In the genomic region with DNA sequence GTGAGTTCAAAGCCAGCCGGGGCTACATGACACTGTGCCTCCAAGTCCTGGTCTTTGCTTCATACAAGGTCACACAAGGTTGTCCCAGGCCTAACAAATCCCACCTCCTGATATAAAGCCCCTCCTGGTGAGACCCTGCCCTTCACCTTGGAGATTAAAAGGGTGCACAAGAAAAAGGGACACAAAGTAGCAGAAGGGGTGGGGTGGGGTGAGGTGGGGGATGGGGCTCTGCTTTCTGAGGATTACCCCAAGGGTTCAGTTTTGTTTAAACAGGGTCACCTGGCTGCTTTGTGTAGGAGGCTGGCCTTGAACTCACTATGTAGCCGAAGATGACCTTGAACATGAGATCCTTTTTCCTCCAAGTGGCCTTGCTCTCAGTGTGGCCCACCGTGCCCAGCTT, we compare ENCODE assay signal across 19 mouse cellular contexts. TPM values are rescaled to one million over a fixed set of nuclear protein-coding genes. Genes with fewer than 3 reads are reported as not detected.
DNase-seq lines count a peak whose midpoint lies in the region; ATAC-seq and TF ChIP-seq lines count a peak whose summit lies in the region.
"Had no signal": no experiment of that assay in that cellular context is flagged by ENCODE, and none has a peak within 500 bp of the region (broad histone marks: within the 10 kb centered on the region; RNA-seq: fewer than 3 reads in every experiment).

No protein-coding gene starts in this region.

- in situ Hi-C loops in ES-E14 (cut with MboI; ENCODE audit: low sequenced_read_pairs in 2 of 2, unreplicated experiment in 2 of 2), result no loop called here

- H3K27me3 ChIP-seq in ES-Bruce4 (ENCODE audit: control insufficient read depth, insufficient read depth, low read length, poor library complexity, severe bottlenecking), result no peaks in the 10 kb centered on the region
- H3K27me3 ChIP-seq in midbrain, embryonic 14.5 days (ENCODE audit: control insufficient read depth, insufficient read depth, low read length), result peaks cover 27% of the 10 kb centered on the region

- H3K27ac ChIP-seq in ES-Bruce4 (ENCODE audit: insufficient read depth, low read length) (no peak overlapping the region), ES-E14 (ENCODE audit: insufficient read depth, low read depth, low read length, poor library complexity, severe bottlenecking) (peak overlapping the region; percentile 14; the same call in 1 of the 2 replicates)
- H3K27ac ChIP-seq in midbrain, embryonic 14.5 days (replicated peaks; ENCODE audit: low read depth, low read length), result no peak overlapping the region
- H3K27ac ChIP-seq: embryonic facial prominence, embryonic 10.5 days; embryonic facial prominence, embryonic 12.5 days; forebrain, embryonic 13.5 days had no signal

- ATAC-seq in midbrain, embryonic 14.5 days (ENCODE audit: low FRiP score, low TSS enrichment), result no peak
- ATAC-seq: forebrain, embryonic 13.5 days; forebrain, embryonic 16.5 days had no signal

- H3K36me3 ChIP-seq in ES-Bruce4 (ENCODE audit: control insufficient read depth, insufficient read depth, low read length, poor library complexity, severe bottlenecking), result no peaks in the 10 kb centered on the region
- no peaks in the 10 kb centered on the region for H3K36me3 ChIP-seq in ES-E14 (ENCODE audit: control insufficient read depth, insufficient read depth, low read length, poor library complexity, severe bottlenecking)
- no peaks in the 10 kb centered on the region for H3K36me3 ChIP-seq in midbrain, embryonic 14.5 days (ENCODE audit: control insufficient read depth, insufficient read depth, low read length)
- H3K36me3 ChIP-seq: embryonic facial prominence, embryonic 10.5 days; embryonic facial prominence, embryonic 12.5 days had no signal

- no peak for TF ChIP-seq CTCF in ES-Bruce4 (IDR thresholded peaks at IDR 0.05; ENCODE audit: low read depth, low read length)

- DNase-seq in ES-E14 (ENCODE audit: low read depth, low spot score) (no peak), ZHBTc4 (ENCODE audit: low read depth, low spot score) (peak; percentile 46)
- DNase-seq in midbrain, embryonic 14.5 days, result no peak
- DNase-seq in ovary, postnatal 10 days (ENCODE audit: low spot score), result no peak
- DNase-seq in adrenal gland, postnatal 36 days, result no peak
- no peak for DNase-seq in right cerebral cortex, postnatal 4 days
- DNase-seq: adrenal gland, adult 2 months; adrenal gland, postnatal 10 days; adrenal gland, postnatal 25 days; cerebellum, adult 11-12 months; cerebellum, adult 2 months; cerebellum, adult 9-10 months; cerebellum, postnatal 10 days; cerebellum, postnatal 25 days had no signal

- H3K4me3 ChIP-seq in ES-Bruce4 (ENCODE audit: low read depth, low read length) (no peak overlapping the region), ES-E14 (ENCODE audit: insufficient read depth in 1 of 2, low read depth in 1 of 2, low read length in 2 of 2, poor library complexity in 1 of 2, severe bottlenecking in 1 of 2) (no peak overlapping the region)
- no peak overlapping the region for H3K4me3 ChIP-seq in midbrain, embryonic 14.5 days (replicated peaks; ENCODE audit: low read depth, low read length)
- H3K4me3 ChIP-seq: embryonic facial prominence, embryonic 10.5 days; embryonic facial prominence, embryonic 12.5 days; forebrain, embryonic 13.5 days had no signal

- H3K4me1 ChIP-seq in ES-Bruce4 (ENCODE audit: control insufficient read depth, insufficient read depth, low read length), result peaks cover 12% of the 10 kb centered on the region
- peaks cover 5 to 22% of the 10 kb centered on the region in 2 experiments; a peak in 3 of 4 replicates for H3K4me1 ChIP-seq in ES-E14 (ENCODE audit: control insufficient read depth in 2 of 2, insufficient read depth in 2 of 2, low read length in 2 of 2, poor library complexity in 1 of 2)
- peaks cover 3% of the 10 kb centered on the region; the same call in 1 of the 2 replicates for H3K4me1 ChIP-seq in midbrain, embryonic 14.5 days (ENCODE audit: control insufficient read depth, insufficient read depth, low read length)

- 91% methylated on average over 3 of the region's 3 CpGs for WGBS in midbrain, embryonic 14.5 days

- no peak overlapping the region for H3K4me2 ChIP-seq in midbrain, embryonic 14.5 days (ENCODE audit: low read length)
- H3K4me2 ChIP-seq: embryonic facial prominence, embryonic 12.5 days; forebrain, embryonic 13.5 days had no signal

- H3K9ac ChIP-seq in ES-Bruce4 (ENCODE audit: low read depth, poor library complexity, severe bottlenecking), result no peak overlapping the region
- H3K9ac ChIP-seq in ES-E14 (ENCODE audit: insufficient read depth, low read depth, low read length, poor library complexity, severe bottlenecking), result no peak overlapping the region
- no peak overlapping the region for H3K9ac ChIP-seq in midbrain, embryonic 14.5 days (replicated peaks; ENCODE audit: low read length)
- H3K9ac ChIP-seq: embryonic facial prominence, embryonic 12.5 days; forebrain, embryonic 13.5 days had no signal

- H3K9me3 ChIP-seq in ES-Bruce4 (replicated peaks; ENCODE audit: control insufficient read depth, insufficient read depth, low read length, poor library complexity, severe bottlenecking) (no peaks in the 10 kb centered on the region), ES-E14 (ENCODE audit: control insufficient read depth, insufficient read depth, low read depth, low read length) (no peaks in the 10 kb centered on the region)
- no peaks in the 10 kb centered on the region for H3K9me3 ChIP-seq in midbrain, embryonic 14.5 days (ENCODE audit: control insufficient read depth, low read length)
- H3K9me3 ChIP-seq: embryonic facial prominence, embryonic 10.5 days; embryonic facial prominence, embryonic 12.5 days; forebrain, embryonic 13.5 days had no signal

- no peak for TF ChIP-seq POLR2A in ES-Bruce4 (IDR thresholded peaks at IDR 0.05; ENCODE audit: insufficient read depth, low read length)

- peak; percentile 28; the same call in 1 of the 2 replicates for TF ChIP-seq EP300 in ES-Bruce4 (IDR thresholded peaks at IDR 0.05; ENCODE audit: insufficient read depth, low read depth, low read length)

TF ChIP-seq in ES-E14, 5 proteins besides CTCF, POLR2A, EP300 and RAD21:
- TF ChIP-seq MAFK (IDR thresholded peaks at IDR 0.05; ENCODE audit: insufficient read depth, low read depth, low read length) (no peak), ZNF384 (IDR thresholded peaks at IDR 0.05; ENCODE audit: low read depth, low read length) (no peak), HCFC1 (IDR thresholded peaks at IDR 0.05; ENCODE audit: borderline replicate concordance, insufficient read depth, low read length) (no peak), ZC3H11A (IDR thresholded peaks at IDR 0.05; ENCODE audit: borderline replicate concordance, low read depth, low read length) (no peak), CHD2 (IDR thresholded peaks at IDR 0.05; ENCODE audit: low read depth, low read length) (no peak)

RNA-seq across cellular contexts. Expression of a gene that starts 2.7 kb away (rescaled TPM):
- 3.0 and 3.3 TPM in 2 replicates for polyA plus RNA-seq in ES-Bruce4 (2011; ENCODE audit: insufficient read depth, insufficient read length, low read depth, missing spikeins)
- 2.5 and 4.3 TPM in 2 replicates for total RNA-seq in ES-E14 (2012; rRNA removed)
- 0.96 and 1.2 TPM in 2 replicates for polyA plus RNA-seq in midbrain, embryonic 14.5 days (2014; fragmentation: Nextera tagmentation; extraction: Ambion mirVana)
- total RNA-seq in adrenal gland, postnatal 36 days (2021), result 10 to 100 TPM in 1 of 2 experiments, 1 to 10 TPM in 1; 7.1 to 17.2 TPM

RNA-seq across cellular contexts. Expression of a gene that starts 12.5 kb away (rescaled TPM):
- polyA plus RNA-seq in ES-Bruce4 (2011; ENCODE audit: insufficient read depth, insufficient read length, low read depth, missing spikeins), result 2.8 and 3.6 TPM in 2 replicates
- total RNA-seq in ES-E14 (2012; rRNA removed), result 2.9 and 4.4 TPM in 2 replicates
- polyA plus RNA-seq in midbrain, embryonic 14.5 days (2014; fragmentation: Nextera tagmentation; extraction: Ambion mirVana), result 7.1 and 12.1 TPM in 2 replicates
- total RNA-seq in adrenal gland, postnatal 36 days (2021), result under 1 TPM; 0.76 to 0.92 TPM

RNA-seq across cellular contexts. Expression of a gene that starts 39.3 kb away (rescaled TPM):
- 5.2 and 6.3 TPM in 2 replicates for polyA plus RNA-seq in ES-Bruce4 (2011; ENCODE audit: insufficient read depth, insufficient read length, low read depth, missing spikeins)
- 6.2 and 12.0 TPM in 2 replicates for total RNA-seq in ES-E14 (2012; rRNA removed)
- 40.6 and 61.2 TPM in 2 replicates for polyA plus RNA-seq in midbrain, embryonic 14.5 days (2014; fragmentation: Nextera tagmentation; extraction: Ambion mirVana)
- 1 to 10 TPM; 6.9 to 8.4 TPM for total RNA-seq in adrenal gland, postnatal 36 days (2021)

RNA-seq across cellular contexts. Expression of a gene that starts 43.0 kb away (rescaled TPM):
- polyA plus RNA-seq in ES-Bruce4 (2011; ENCODE audit: insufficient read depth, insufficient read length, low read depth, missing spikeins), result 2,020 and 2,244 TPM in 2 replicates
- total RNA-seq in ES-E14 (2012; rRNA removed), result 3,222 and 3,264 TPM in 2 replicates
- 685 and 710 TPM in 2 replicates for polyA plus RNA-seq in midbrain, embryonic 14.5 days (2014; fragmentation: Nextera tagmentation; extraction: Ambion mirVana)
- total RNA-seq in adrenal gland, postnatal 36 days (2021), result 1,000 to 10,000 TPM; 1,174 to 1,217 TPM
